Comparison of ENCODE assay signal across 13 mouse cellular contexts in genomic region chr1:179302446-179303230, GRCm38 (mm10).
A peak's percentile ranks its signal among the peaks of the same experiment; 100 is the strongest.
DNase-seq lines count a peak whose midpoint lies in the region; ATAC-seq and TF ChIP-seq lines count a peak whose summit lies in the region.
"Had no signal": no experiment of that assay in that cellular context is flagged by ENCODE, and none has a peak within 500 bp of the region (broad histone marks: within the 10 kb centered on the region; RNA-seq: fewer than 3 reads in every experiment).

No protein-coding gene starts in this region.

- H3K9me3 ChIP-seq in lung, postnatal 0 days (ENCODE audit: low read length), result no peaks in the 10 kb centered on the region
- no peaks in the 10 kb centered on the region for H3K9me3 ChIP-seq in midbrain, embryonic 14.5 days (ENCODE audit: control insufficient read depth, low read length)
- H3K9me3 ChIP-seq: forebrain, embryonic 12.5 days; hindbrain, embryonic 13.5 days had no signal

- H3K4me3 ChIP-seq in lung, postnatal 0 days (ENCODE audit: low read depth, low read length), result no peak overlapping the region
- H3K4me3 ChIP-seq in lung, adult 2 months (replicated peaks; ENCODE audit: extremely low read depth, low read depth, low read length), result no peak overlapping the region
- no peak overlapping the region for H3K4me3 ChIP-seq in midbrain, embryonic 14.5 days (replicated peaks; ENCODE audit: low read depth, low read length)
- H3K4me3 ChIP-seq: forebrain, embryonic 12.5 days; hindbrain, embryonic 13.5 days had no signal

- peak; percentile 81 for DNase-seq in heart, adult 11 months
- DNase-seq in heart, postnatal 4 days, result no peak
- DNase-seq in lung, postnatal 0 days (ENCODE audit: low spot score), result no peak
- DNase-seq in lung, adult 2 months, result no peak
- peak; percentile 50 for DNase-seq in R1 (ENCODE audit: low read depth, low spot score)
- DNase-seq in thymus, postnatal 25 days, result peak; percentile 6
- no peak for DNase-seq in midbrain, embryonic 14.5 days
- DNase-seq in urinary bladder, postnatal 36 days (ENCODE audit: low spot score in 2 of 2), result no peak
- DNase-seq: kidney, postnatal 14 days; liver had no signal

- TF ChIP-seq POLR2A in lung, adult 2 months (IDR thresholded peaks at IDR 0.05; ENCODE audit: borderline replicate concordance, extremely low read depth, low read depth, low read length), result no peak

- peak; percentile 25; the same call in 1 of the 2 replicates for TF ChIP-seq CTCF in lung, postnatal 0 days (IDR thresholded peaks at IDR 0.05)
- TF ChIP-seq CTCF in lung, adult 2 months (IDR thresholded peaks at IDR 0.05; ENCODE audit: insufficient read depth, low read length), result no peak

- no peak overlapping the region for H3K27ac ChIP-seq in lung, postnatal 0 days (ENCODE audit: low read length)
- no peak overlapping the region for H3K27ac ChIP-seq in midbrain, embryonic 14.5 days (replicated peaks; ENCODE audit: low read depth, low read length)
- H3K27ac ChIP-seq: forebrain, embryonic 12.5 days; hindbrain, embryonic 13.5 days had no signal

- H3K4me2 ChIP-seq in lung, postnatal 0 days (replicated peaks; ENCODE audit: low read depth, low read length), result no peak overlapping the region
- H3K4me2 ChIP-seq in midbrain, embryonic 14.5 days (ENCODE audit: low read length), result no peak overlapping the region
- H3K4me2 ChIP-seq: forebrain, embryonic 12.5 days; hindbrain, embryonic 13.5 days had no signal

- no peaks in the 10 kb centered on the region for H3K36me3 ChIP-seq in lung, postnatal 0 days (ENCODE audit: insufficient read depth, low read length)
- H3K36me3 ChIP-seq in midbrain, embryonic 14.5 days (ENCODE audit: control insufficient read depth, insufficient read depth, low read length), result no peaks in the 10 kb centered on the region
- H3K36me3 ChIP-seq: forebrain, embryonic 12.5 days; hindbrain, embryonic 13.5 days had no signal

- no peak for ATAC-seq in lung, postnatal 0 days
- ATAC-seq in midbrain, embryonic 14.5 days (ENCODE audit: low FRiP score, low TSS enrichment), result no peak

- no peak for TF ChIP-seq EP300 in lung, postnatal 0 days (IDR thresholded peaks at IDR 0.05)

- no peak overlapping the region for H3K9ac ChIP-seq in lung, postnatal 0 days (replicated peaks; ENCODE audit: low read depth)
- no peak overlapping the region for H3K9ac ChIP-seq in midbrain, embryonic 14.5 days (replicated peaks; ENCODE audit: low read length)
- H3K9ac ChIP-seq: forebrain, embryonic 12.5 days; hindbrain, embryonic 13.5 days had no signal

- no peaks in the 10 kb centered on the region for H3K27me3 ChIP-seq in lung, postnatal 0 days (replicated peaks; ENCODE audit: insufficient read depth, low read length)
- H3K27me3 ChIP-seq in midbrain, embryonic 14.5 days (ENCODE audit: control insufficient read depth, insufficient read depth, low read length), result no peaks in the 10 kb centered on the region
- H3K27me3 ChIP-seq: CH12.LX; forebrain, embryonic 12.5 days; hindbrain, embryonic 13.5 days had no signal

- WGBS in lung, postnatal 0 days, result 86% methylated on average over 13 of the region's 13 CpGs
- 88% methylated on average over 13 of the region's 13 CpGs for WGBS in lung, adult 2 months
- WGBS in midbrain, embryonic 14.5 days, result 89% methylated on average over 13 of the region's 13 CpGs

- H3K4me1 ChIP-seq in lung, postnatal 0 days (ENCODE audit: insufficient read depth, low read depth, low read length), result no peaks in the 10 kb centered on the region
- H3K4me1 ChIP-seq in lung, adult 2 months (ENCODE audit: control insufficient read depth, insufficient read depth, low read length), result no peaks in the 10 kb centered on the region
- no peaks in the 10 kb centered on the region for H3K4me1 ChIP-seq in midbrain, embryonic 14.5 days (ENCODE audit: control insufficient read depth, insufficient read depth, low read length)
- H3K4me1 ChIP-seq: forebrain, embryonic 12.5 days; hindbrain, embryonic 13.5 days had no signal

Comparison
In these comparisons a context has a peak if more than half of its experiments do, and no peak if none do; other contexts are left out.
1. DNase-seq: peak in heart, adult 11 months (single experiment), R1 (single experiment) and thymus, postnatal 25 days (single experiment); none in heart, postnatal 4 days (single experiment), lung, postnatal 0 days (single experiment), lung, adult 2 months (single experiment), midbrain, embryonic 14.5 days (single experiment) and urinary bladder, postnatal 36 days (0 of 2).